Comparison of ENCODE assay signal across 8 mouse cellular contexts in the genomic region with DNA sequence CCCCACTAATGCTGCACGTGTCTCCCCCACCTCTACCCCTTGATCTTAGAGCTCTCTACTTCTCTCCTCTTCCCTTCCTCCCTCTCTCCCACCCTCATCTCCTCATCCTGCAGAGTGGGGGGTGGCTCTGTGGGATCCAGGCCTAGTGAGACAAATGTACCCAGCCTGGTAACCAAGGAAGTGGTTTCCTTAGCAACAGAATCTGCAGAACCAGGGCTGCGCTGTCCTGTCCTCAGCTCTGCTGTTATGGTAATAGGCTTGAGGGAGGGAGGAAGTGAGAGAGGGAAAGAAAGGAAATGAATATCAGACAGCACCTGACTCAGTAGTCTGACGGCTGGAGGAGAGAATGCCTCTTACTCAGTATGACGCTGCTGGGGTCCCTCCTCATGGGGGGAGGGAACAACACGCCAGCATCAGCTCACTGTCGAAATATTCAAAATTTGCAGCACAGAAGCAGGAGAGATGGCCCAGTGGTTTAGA. TPM values are rescaled to one million over a fixed set of nuclear protein-coding genes. Genes with fewer than 3 reads are reported as not detected.
DNase-seq lines count a peak whose midpoint lies in the region; ATAC-seq lines count a peak whose summit lies in the region.

No protein-coding gene starts in this region.

- no peak overlapping the region for H3K4me2 ChIP-seq in heart, embryonic 11.5 days
- no peak overlapping the region for H3K4me2 ChIP-seq in embryonic facial prominence, embryonic 15.5 days (replicated peaks)
- no peak overlapping the region for H3K4me2 ChIP-seq in midbrain, embryonic 16.5 days (ENCODE audit: low read length)
- no peak overlapping the region for H3K4me2 ChIP-seq in liver, embryonic 11.5 days

- H3K36me3 ChIP-seq in heart, embryonic 11.5 days (ENCODE audit: control insufficient read depth, insufficient read depth, low read length): no peaks in the 10 kb centered on the region
- no peaks in the 10 kb centered on the region for H3K36me3 ChIP-seq in heart, embryonic 10.5 days
- H3K36me3 ChIP-seq in embryonic facial prominence, embryonic 15.5 days: no peaks in the 10 kb centered on the region
- H3K36me3 ChIP-seq in midbrain, embryonic 16.5 days (ENCODE audit: control insufficient read depth, insufficient read depth, low read length): no peaks in the 10 kb centered on the region; the same call in 1 of the 2 replicates
- no peaks in the 10 kb centered on the region for H3K36me3 ChIP-seq in liver, embryonic 11.5 days (ENCODE audit: control insufficient read depth, insufficient read depth, low read length)

- 21% methylated on average over 6 of the region's 6 CpGs for WGBS in heart, embryonic 11.5 days (ENCODE audit: insufficient replicate concordance)
- 25% methylated on average over 6 of the region's 6 CpGs for WGBS in heart, embryonic 10.5 days
- 14% methylated on average over 6 of the region's 6 CpGs for WGBS in embryonic facial prominence, embryonic 15.5 days
- 2% methylated on average over 6 of the region's 6 CpGs for WGBS in midbrain, embryonic 16.5 days
- WGBS in liver, embryonic 11.5 days: 15% methylated on average over 6 of the region's 6 CpGs

- no peak for DNase-seq in heart, embryonic 10.5 days (ENCODE audit: low spot score)
- peak; percentile 80 for DNase-seq in layer of hippocampus, adult 11-12 months (ENCODE audit: low spot score)
- DNase-seq in liver, embryonic 11.5 days (ENCODE audit: low spot score): no peak
- DNase-seq in cerebellum, postnatal 14 days: no peak
- no peak for DNase-seq in adrenal gland, adult 18-20 months (ENCODE audit: low spot score in 2 of 2)

- H3K27ac ChIP-seq in heart, embryonic 11.5 days (ENCODE audit: low read depth, low read length): no peak overlapping the region
- H3K27ac ChIP-seq in heart, embryonic 10.5 days: no peak overlapping the region
- no peak overlapping the region for H3K27ac ChIP-seq in embryonic facial prominence, embryonic 15.5 days (replicated peaks)
- H3K27ac ChIP-seq in midbrain, embryonic 16.5 days (ENCODE audit: low read length): peak overlapping the region; percentile 88
- H3K27ac ChIP-seq in liver, embryonic 11.5 days (ENCODE audit: low read depth, low read length): no peak overlapping the region

- H3K4me3 ChIP-seq in heart, embryonic 11.5 days (ENCODE audit: low read depth, low read length): no peak overlapping the region
- no peak overlapping the region for H3K4me3 ChIP-seq in heart, embryonic 10.5 days
- no peak overlapping the region for H3K4me3 ChIP-seq in embryonic facial prominence, embryonic 15.5 days (replicated peaks)
- H3K4me3 ChIP-seq in midbrain, embryonic 16.5 days (ENCODE audit: low read depth, low read length): no peak overlapping the region
- no peak overlapping the region for H3K4me3 ChIP-seq in liver, embryonic 11.5 days (ENCODE audit: low read depth, low read length)

- H3K9ac ChIP-seq in heart, embryonic 11.5 days (ENCODE audit: low read depth, low read length): no peak overlapping the region
- H3K9ac ChIP-seq in embryonic facial prominence, embryonic 15.5 days: no peak overlapping the region
- H3K9ac ChIP-seq in midbrain, embryonic 16.5 days (ENCODE audit: low read depth, low read length): no peak overlapping the region
- no peak overlapping the region for H3K9ac ChIP-seq in liver, embryonic 11.5 days (ENCODE audit: low read depth, low read length)

- 0 out of 2 replicates have a peak, but pooled peaks have one; percentile 21 for ATAC-seq in heart, embryonic 11.5 days (replicated peaks; ENCODE audit: insufficient number of reproducible peaks, low FRiP score, low TSS enrichment)
- ATAC-seq in embryonic facial prominence, embryonic 15.5 days (ENCODE audit: insufficient number of reproducible peaks, low FRiP score, low TSS enrichment, low read depth): peak; percentile 22; the same call in 1 of the 2 replicates
- peak; percentile 95 for ATAC-seq in midbrain, embryonic 16.5 days
- no peak for ATAC-seq in liver, embryonic 11.5 days (replicated peaks; ENCODE audit: low FRiP score)

- H3K4me1 ChIP-seq in heart, embryonic 11.5 days (ENCODE audit: control insufficient read depth, insufficient read depth, low read length): no peaks in the 10 kb centered on the region
- peaks cover 31% of the 10 kb centered on the region for H3K4me1 ChIP-seq in heart, embryonic 10.5 days
- H3K4me1 ChIP-seq in embryonic facial prominence, embryonic 15.5 days: peaks cover 19% of the 10 kb centered on the region
- H3K4me1 ChIP-seq in midbrain, embryonic 16.5 days (ENCODE audit: control insufficient read depth, insufficient read depth, low read length): peaks cover 31% of the 10 kb centered on the region
- H3K4me1 ChIP-seq in liver, embryonic 11.5 days (replicated peaks; ENCODE audit: control insufficient read depth, insufficient read depth, low read length): no peaks in the 10 kb centered on the region; the same call in 1 of the 2 replicates

- no peaks in the 10 kb centered on the region; the same call in 1 of the 2 replicates for H3K27me3 ChIP-seq in heart, embryonic 11.5 days (ENCODE audit: control insufficient read depth, insufficient read depth, low read length)
- peaks cover 27% of the 10 kb centered on the region; the same call in 1 of the 2 replicates for H3K27me3 ChIP-seq in heart, embryonic 10.5 days (ENCODE audit: insufficient read depth, poor library complexity, severe bottlenecking)
- no peaks in the 10 kb centered on the region for H3K27me3 ChIP-seq in embryonic facial prominence, embryonic 15.5 days
- no peaks in the 10 kb centered on the region for H3K27me3 ChIP-seq in midbrain, embryonic 16.5 days (ENCODE audit: control insufficient read depth, insufficient read depth, low read depth, low read length)
- no peaks in the 10 kb centered on the region for H3K27me3 ChIP-seq in liver, embryonic 11.5 days (replicated peaks; ENCODE audit: control insufficient read depth, insufficient read depth, low read length)

- no peaks in the 10 kb centered on the region for H3K9me3 ChIP-seq in heart, embryonic 11.5 days (replicated peaks; ENCODE audit: control insufficient read depth, low read length)
- no peaks in the 10 kb centered on the region for H3K9me3 ChIP-seq in heart, embryonic 10.5 days
- no peaks in the 10 kb centered on the region for H3K9me3 ChIP-seq in embryonic facial prominence, embryonic 15.5 days (replicated peaks)
- no peaks in the 10 kb centered on the region for H3K9me3 ChIP-seq in midbrain, embryonic 16.5 days (replicated peaks; ENCODE audit: control insufficient read depth, low read length, poor library complexity, severe bottlenecking)
- H3K9me3 ChIP-seq in liver, embryonic 11.5 days (ENCODE audit: control insufficient read depth, low read length): no peaks in the 10 kb centered on the region

RNA-seq across cellular contexts. Expression of a gene that starts 58.4 kb away (rescaled TPM):
- 1.7 and 1.8 TPM in 2 replicates for polyA plus RNA-seq in heart, embryonic 11.5 days (2014; fragmentation: Nextera tagmentation; extraction: Ambion mirVana)
- polyA plus RNA-seq in heart, embryonic 10.5 days (2016; fragmentation: Nextera tagmentation; extraction: Ambion mirVana): 1.3 and 3.3 TPM in 2 replicates
- polyA plus RNA-seq in embryonic facial prominence, embryonic 15.5 days (2015; fragmentation: Nextera tagmentation; extraction: Ambion mirVana): 7.0 and 12.4 TPM in 2 replicates
- polyA plus RNA-seq in midbrain, embryonic 16.5 days (2015; fragmentation: Nextera tagmentation; extraction: Ambion mirVana): 1.2 and 1.3 TPM in 2 replicates
- polyA plus RNA-seq in liver, embryonic 11.5 days (2014; fragmentation: Nextera tagmentation; extraction: Ambion mirVana): 2.5 and 2.6 TPM in 2 replicates
- total RNA-seq in adrenal gland, adult 18-20 months (2021): 10 to 100 TPM; 18.1 to 39.3 TPM
